Mouse (Mus musculus): ENCODE measurements around the gene Gpr4. TPM values are rescaled to one million over a fixed set of nuclear protein-coding genes. Genes with fewer than 3 reads are reported as not detected.

Gene Gpr4
- total and polyA plus RNA-seq, 3 experiments = 0.15 to 0.19 TPM; not detected in 1

GRCm38 (mm10) chr7:19163752-19164151, 48.6 kb upstream of the Gpr4 start:
- H3K27ac ChIP-seq (ENCODE audit: control insufficient read depth, low read depth, low read length) = no peak overlapping the region
- no peak for DNase-seq (ENCODE audit: low read depth, low spot score)
- H3K9ac ChIP-seq (ENCODE audit: control insufficient read depth, low read depth, low read length, poor library complexity, severe bottlenecking) = peak overlapping the region; percentile 37
- peaks cover 0 to 7% of the 10 kb centered on the region in 2 experiments; a peak in 2 of 4 replicates for H3K36me3 ChIP-seq (ENCODE audit: control insufficient read depth in 1 of 2, insufficient read depth in 2 of 2, low read length in 2 of 2)
- H3K4me3 ChIP-seq (ENCODE audit: control insufficient read depth in 1 of 2, insufficient read depth in 1 of 2, low read depth in 2 of 2, low read length in 2 of 2) = peak overlapping the region; percentile 9 to 34
- TF ChIP-seq USF1 (IDR thresholded peaks at IDR 0.05; ENCODE audit: low read depth, low read length) = peak; percentile 46; the same call in 1 of the 2 replicates
- TF ChIP-seq CHD1 (IDR thresholded peaks at IDR 0.05; ENCODE audit: low read depth, low read length) = no peak
- peaks cover 6 to 28% of the 10 kb centered on the region in 2 experiments; a peak in 3 of 4 replicates for H3K4me1 ChIP-seq (ENCODE audit: control insufficient read depth in 1 of 2, insufficient read depth in 2 of 2, low read length in 2 of 2)
- H3K79me2 ChIP-seq (ENCODE audit: control insufficient read depth, insufficient read depth, low read length, poor library complexity) = no peaks in the 10 kb centered on the region
- no peaks in the 10 kb centered on the region for H3K27me3 ChIP-seq (ENCODE audit: control insufficient read depth in 1 of 2, insufficient read depth in 2 of 2, low read length in 2 of 2)
- H3K9me3 ChIP-seq (replicated peaks; ENCODE audit: insufficient read depth, low read length) = no peaks in the 10 kb centered on the region

GRCm38 (mm10) chr7:19164189-19164588, 48.1 kb upstream of the Gpr4 start:
- Histone ChIP-seq H3K9me3 (replicated peaks; ENCODE audit: insufficient read depth, low read length) (no peaks in the 10 kb centered on the region), H3K79me2 (ENCODE audit: control insufficient read depth, insufficient read depth, low read length, poor library complexity) (no peaks in the 10 kb centered on the region), H3K4me3 (ENCODE audit: control insufficient read depth in 1 of 2, insufficient read depth in 1 of 2, low read depth in 2 of 2, low read length in 2 of 2) (peak overlapping the region; percentile 24 to 34), H3K4me1 (ENCODE audit: control insufficient read depth in 1 of 2, insufficient read depth in 2 of 2, low read length in 2 of 2) (peaks cover 6 to 28% of the 10 kb centered on the region in 2 experiments; a peak in 3 of 4 replicates), H3K27me3 (ENCODE audit: control insufficient read depth in 1 of 2, insufficient read depth in 2 of 2, low read length in 2 of 2) (no peaks in the 10 kb centered on the region), H3K9ac (ENCODE audit: control insufficient read depth, low read depth, low read length, poor library complexity, severe bottlenecking) (no peak overlapping the region), H3K36me3 (ENCODE audit: control insufficient read depth in 1 of 2, insufficient read depth in 2 of 2, low read length in 2 of 2) (peaks cover 0 to 7% of the 10 kb centered on the region in 2 experiments; a peak in 2 of 4 replicates), H3K27ac (ENCODE audit: control insufficient read depth, low read depth, low read length) (no peak overlapping the region)
- DNase-seq (ENCODE audit: low read depth, low spot score) = peak; percentile 94
- no peak for TF ChIP-seq GABPA (IDR thresholded peaks at IDR 0.05; ENCODE audit: low read depth, low read length)
- TF ChIP-seq SIN3A (IDR thresholded peaks at IDR 0.05; ENCODE audit: low read length) = 0 out of 2 replicates have a peak, but pooled peaks have one; percentile 10
- 0 out of 2 replicates have a peak, but pooled peaks have one; percentile 35 for TF ChIP-seq MAX (IDR thresholded peaks at IDR 0.05; ENCODE audit: low read length)

GRCm38 (mm10) chr7:19164978-19165377, 47.4 kb upstream of the Gpr4 start:
- peak overlapping the region; percentile 25 for H3K27ac ChIP-seq (ENCODE audit: control insufficient read depth, low read depth, low read length)
- H3K4me3 ChIP-seq (ENCODE audit: control insufficient read depth in 1 of 2, insufficient read depth in 1 of 2, low read depth in 2 of 2, low read length in 2 of 2) = peak overlapping the region; percentile 24 to 33
- no peaks in the 10 kb centered on the region for H3K79me2 ChIP-seq (ENCODE audit: control insufficient read depth, insufficient read depth, low read length, poor library complexity)
- H3K36me3 ChIP-seq (ENCODE audit: control insufficient read depth in 1 of 2, insufficient read depth in 2 of 2, low read length in 2 of 2) = peaks cover 0 to 7% of the 10 kb centered on the region in 2 experiments; a peak in 2 of 4 replicates
- H3K9ac ChIP-seq (ENCODE audit: control insufficient read depth, low read depth, low read length, poor library complexity, severe bottlenecking) = no peak overlapping the region
- H3K27me3 ChIP-seq (ENCODE audit: control insufficient read depth in 1 of 2, insufficient read depth in 2 of 2, low read length in 2 of 2) = no peaks in the 10 kb centered on the region
- peak; percentile 83 for DNase-seq (ENCODE audit: low read depth, low spot score)
- TF ChIP-seq MAX (IDR thresholded peaks at IDR 0.05; ENCODE audit: low read length) = peak; percentile 92
- TF ChIP-seq POLR2AphosphoS5 (IDR thresholded peaks at IDR 0.05; ENCODE audit: borderline replicate concordance, low read depth, low read length) = no peak
- peak; percentile 64; the same call in 1 of the 2 replicates for TF ChIP-seq SIN3A (IDR thresholded peaks at IDR 0.05; ENCODE audit: low read length)
- peak; percentile 99 for TF ChIP-seq BHLHE40 (IDR thresholded peaks at IDR 0.05; ENCODE audit: borderline replicate concordance, low read depth, low read length)
- TF ChIP-seq POLR2A (IDR thresholded peaks at IDR 0.05; ENCODE audit: control insufficient read depth in 1 of 2, insufficient read depth in 1 of 2, low read depth in 1 of 2, low read length in 2 of 2, poor library complexity in 1 of 2) = 0 out of 4 replicates have a peak, but pooled peaks of 1 of the 2 experiments have one; percentile 39
- no peak for TF ChIP-seq KAT2A (conservative IDR thresholded peaks at IDR 0.05; ENCODE audit: low read depth, low read length)
- peak; percentile 95 for TF ChIP-seq MXI1 (IDR thresholded peaks at IDR 0.05; ENCODE audit: low read depth, low read length)
- TF ChIP-seq ZKSCAN1 (IDR thresholded peaks at IDR 0.05; ENCODE audit: low read depth, low read length) = no peak
- no peak for TF ChIP-seq USF2 (IDR thresholded peaks at IDR 0.05; ENCODE audit: borderline replicate concordance in 1 of 2, insufficient read depth in 1 of 2, low read depth in 1 of 2, low read length in 2 of 2)
- TF ChIP-seq ELF1 (IDR thresholded peaks at IDR 0.05; ENCODE audit: low read depth, low read length) = peak; percentile 29; the same call in 1 of the 2 replicates
- no peak for TF ChIP-seq MEF2A (IDR thresholded peaks at IDR 0.05; ENCODE audit: extremely low read depth, insufficient replicate concordance, low read depth, low read length, poor library complexity, severe bottlenecking)
- TF ChIP-seq USF1 (IDR thresholded peaks at IDR 0.05; ENCODE audit: low read depth, low read length) = peak; percentile 63
- no peak for TF ChIP-seq CHD2 (IDR thresholded peaks at IDR 0.05; ENCODE audit: low read length)
- no peak for TF ChIP-seq MYB (IDR thresholded peaks at IDR 0.05; ENCODE audit: low read depth, low read length)
- peak; percentile 29; the same call in 1 of the 2 replicates for TF ChIP-seq ETS1 (IDR thresholded peaks at IDR 0.05; ENCODE audit: low read depth, low read length)
- no peak for TF ChIP-seq ZMIZ1 (IDR thresholded peaks at IDR 0.05; ENCODE audit: low read depth, low read length)
- no peak for TF ChIP-seq MAZ (IDR thresholded peaks at IDR 0.05; ENCODE audit: low read depth, low read length)
- 0 out of 4 replicates have a peak, but pooled peaks of 1 of the 2 experiments have one; percentile 5 for TF ChIP-seq EP300 (IDR thresholded peaks at IDR 0.05; ENCODE audit: low read depth in 1 of 2, low read length in 2 of 2)
- peak; percentile 86 for TF ChIP-seq MYC (IDR thresholded peaks at IDR 0.05; ENCODE audit: low read depth, low read length)
- peaks cover 6 to 28% of the 10 kb centered on the region in 2 experiments; a peak in 3 of 4 replicates for H3K4me1 ChIP-seq (ENCODE audit: control insufficient read depth in 1 of 2, insufficient read depth in 2 of 2, low read length in 2 of 2)
- H3K9me3 ChIP-seq (replicated peaks; ENCODE audit: insufficient read depth, low read length) = no peaks in the 10 kb centered on the region
